Mouse (Mus musculus) midbrain, embryonic 16.5 days (tissue): ENCODE measurements around the gene Fzr1. TPM values are rescaled to one million over a fixed set of nuclear protein-coding genes. Genes with fewer than 3 reads are reported as not detected.

Experiments used
- ATAC-seq: fragments of 200-750 bp; cut with Nextera tagmentation; 2 replicates; pipeline ENCODE4 v1.8.0; 2017; ENCODE audit warnings: moderate TSS enrichment
- H3K27ac ChIP-seq: fragments of 300-500 bp; sonication (generic); 2 replicates; pipeline ENCODE4 v1.5.1; 2014; ENCODE audit warnings: mild to moderate bottlenecking, low read length, mixed read lengths
- H3K27me3 ChIP-seq: fragments of 300-500 bp; sonication (generic); 2 replicates; pipeline ENCODE4 v1.6.1; 2014; ENCODE audit warnings: low read depth, low read length, mixed read lengths; ENCODE audit not compliant: control insufficient read depth, insufficient read depth
- H3K36me3 ChIP-seq: fragments of 300-500 bp; sonication (generic); 2 replicates; pipeline ENCODE4 v1.6.1; 2014; ENCODE audit warnings: mild to moderate bottlenecking, low read length, moderate library complexity, mixed read lengths; ENCODE audit not compliant: control insufficient read depth, insufficient read depth
- H3K4me1 ChIP-seq: fragments of 300-500 bp; sonication (generic); 2 replicates; pipeline ENCODE4 v1.6.1; 2014; ENCODE audit warnings: mild to moderate bottlenecking, low read length, mixed read lengths; ENCODE audit not compliant: control insufficient read depth, insufficient read depth
- H3K4me2 ChIP-seq: fragments of 300-500 bp; sonication (generic); 2 replicates; pipeline ENCODE4 v1.6.1; 2014; ENCODE audit warnings: mild to moderate bottlenecking, low read length, mixed read lengths
- H3K4me3 ChIP-seq: fragments of 300-500 bp; sonication (generic); 2 replicates; pipeline ENCODE4 v1.5.1; 2014; ENCODE audit warnings: low read depth, mild to moderate bottlenecking, low read length, moderate library complexity, mixed read lengths
- H3K9ac ChIP-seq: fragments of 300-500 bp; sonication (generic); 2 replicates; pipeline ENCODE4 v1.6.1; 2014; ENCODE audit warnings: low read depth, low read length, mixed read lengths
- H3K9me3 ChIP-seq: fragments of 300-500 bp; sonication (generic); replicated peaks from 2 replicates; pipeline ENCODE4 v1.6.1; 2014; ENCODE audit warnings: mild to moderate bottlenecking, low read length, mixed read lengths; ENCODE audit not compliant: control insufficient read depth, poor library complexity, severe bottlenecking
- WGBS: fragments of 180-500 bp; shearing (Covaris S2); extraction: QIAGEN DNeasy Blood & Tissue Kit; methylation state at CpG from one replicate; pipeline ENCODE4 v1.1.7; 2014; 5-methylcytosine and 5-hydroxymethylcytosine counted together
- polyA plus RNA-seq: library from polyadenylated mRNA; unstranded; fragments of >200 nt; fragmentation: Nextera tagmentation; extraction: Ambion mirVana; gene quantifications from 2 replicates; pipeline ENCODE4 v1.2.1, GENCODE M21; 2015

Fzr1 gene
- polyA plus RNA-seq, 1 experiment from 2014 or later = 146 TPM

- Histone ChIP-seq H3K9ac (no peak overlapping the region), H3K4me1 (peaks cover 18% of the 10 kb centered on the region), H3K4me2 (no peak overlapping the region), H3K27me3 (no peaks in the 10 kb centered on the region; the same call in 1 of the 2 replicates), H3K9me3 (no peaks in the 10 kb centered on the region), H3K4me3 (no peak overlapping the region), H3K27ac (no peak overlapping the region), H3K36me3 (peaks cover 36% of the 10 kb centered on the region)
- 70% methylated on average over 6 of the region's 6 CpGs for WGBS
- no peak for ATAC-seq
These were observed 11.2 kb downstream of the Fzr1 start for GRCm38 (mm10) chr10:81367207-81367495.

GRCm38 (mm10) chr10:81366477-81367206 lies 11.7 kb downstream of the Fzr1 start:
- 77% methylated on average over 6 of the region's 6 CpGs for WGBS
- H3K4me1 ChIP-seq = peaks cover 18% of the 10 kb centered on the region
- no peak overlapping the region for H3K4me2 ChIP-seq
- H3K9ac ChIP-seq = no peak overlapping the region
- no peak for ATAC-seq
- H3K27me3 ChIP-seq = no peaks in the 10 kb centered on the region; the same call in 1 of the 2 replicates
- peaks cover 36% of the 10 kb centered on the region for H3K36me3 ChIP-seq
- H3K9me3 ChIP-seq = no peaks in the 10 kb centered on the region
- no peak overlapping the region for H3K4me3 ChIP-seq
- no peak overlapping the region for H3K27ac ChIP-seq

- H3K9ac ChIP-seq = no peak within 1 kb of the TSS; the same call in 1 of the 2 replicates
- peak within 1 kb of the TSS; percentile 16; the same call in 1 of the 2 replicates for H3K4me3 ChIP-seq
- no peak for ATAC-seq
- no peaks in the 10 kb centered on the region for H3K9me3 ChIP-seq
- peaks cover 31% of the 10 kb centered on the region for H3K36me3 ChIP-seq
- peaks cover 18% of the 10 kb centered on the region for H3K4me1 ChIP-seq
- no peaks in the 10 kb centered on the region; the same call in 1 of the 2 replicates for H3K27me3 ChIP-seq
- no peak within 1 kb of the TSS for H3K27ac ChIP-seq
- WGBS = 19% methylated on average over 11 of the region's 12 CpGs
- H3K4me2 ChIP-seq = peak within 1 kb of the TSS; percentile 43
These were observed 12.4 kb downstream of the Fzr1 start, which contains the start of gene 4930404N11Rik for GRCm38 (mm10) chr10:81365672-81366476. TSS of gene 4930404N11Rik (minus strand) at chr10:81365816.

- Histone ChIP-seq H3K4me2 (no peak overlapping the region), H3K9me3 (no peaks in the 10 kb centered on the region), H3K4me3 (no peak overlapping the region), H3K9ac (no peak overlapping the region), H3K27me3 (no peaks in the 10 kb centered on the region; the same call in 1 of the 2 replicates), H3K4me1 (peaks cover 18% of the 10 kb centered on the region), H3K36me3 (peaks cover 24% of the 10 kb centered on the region), H3K27ac (no peak overlapping the region)
- WGBS = 36% methylated on average over 4 of the region's 4 CpGs
- no peak; the same call in 1 of the 2 replicates for ATAC-seq
These were observed 13.2 kb downstream of the Fzr1 start for GRCm38 (mm10) chr10:81365073-81365472.

- peak overlapping the region; percentile 43 for H3K4me2 ChIP-seq
- H3K9me3 ChIP-seq = no peaks in the 10 kb centered on the region
- no peak for ATAC-seq
- peaks cover 22% of the 10 kb centered on the region for H3K36me3 ChIP-seq
- peak overlapping the region; percentile 16; the same call in 1 of the 2 replicates for H3K4me3 ChIP-seq
- no peak overlapping the region for H3K27ac ChIP-seq
- no peak overlapping the region; the same call in 1 of the 2 replicates for H3K9ac ChIP-seq
- WGBS = 11% methylated on average over 28 of the region's 28 CpGs
- H3K27me3 ChIP-seq = no peaks in the 10 kb centered on the region; the same call in 1 of the 2 replicates
- H3K4me1 ChIP-seq = peaks cover 18% of the 10 kb centered on the region
These were observed 13.7 kb downstream of the Fzr1 start for GRCm38 (mm10) chr10:81364666-81365065.

GRCm38 (mm10) chr10:81363436-81364346 lies 14.6 kb downstream of the Fzr1 start:
- Histone ChIP-seq H3K4me3 (peak overlapping the region; percentile 16; the same call in 1 of the 2 replicates), H3K9me3 (no peaks in the 10 kb centered on the region), H3K4me2 (peak overlapping the region; percentile 43), H3K27ac (no peak overlapping the region), H3K9ac (peak overlapping the region; percentile 41), H3K27me3 (no peaks in the 10 kb centered on the region; the same call in 1 of the 2 replicates), H3K36me3 (peaks cover 14% of the 10 kb centered on the region), H3K4me1 (peaks cover 21% of the 10 kb centered on the region)
- WGBS = 15% methylated on average over 54 of the region's 54 CpGs
- ATAC-seq = no peak

GRCm38 (mm10) chr10:81362336-81362949 lies 15.9 kb downstream of the Fzr1 start:
- no peaks in the 10 kb centered on the region; the same call in 1 of the 2 replicates for H3K27me3 ChIP-seq
- 83% methylated on average over 12 of the region's 12 CpGs for WGBS
- peaks cover 2% of the 10 kb centered on the region; the same call in 1 of the 2 replicates for H3K36me3 ChIP-seq
- H3K4me1 ChIP-seq = peaks cover 30% of the 10 kb centered on the region
- no peak for ATAC-seq
- no peak overlapping the region for H3K27ac ChIP-seq
- H3K9ac ChIP-seq = no peak overlapping the region
- H3K4me3 ChIP-seq = no peak overlapping the region
- H3K4me2 ChIP-seq = no peak overlapping the region
- no peaks in the 10 kb centered on the region for H3K9me3 ChIP-seq

GRCm38 (mm10) chr10:81360721-81361120 lies 17.6 kb downstream of the Fzr1 start:
- Histone ChIP-seq H3K27me3 (no peaks in the 10 kb centered on the region; the same call in 1 of the 2 replicates), H3K36me3 (no peaks in the 10 kb centered on the region; the same call in 1 of the 2 replicates), H3K9ac (no peak overlapping the region), H3K4me1 (peaks cover 28% of the 10 kb centered on the region), H3K4me3 (no peak overlapping the region), H3K4me2 (no peak overlapping the region), H3K27ac (no peak overlapping the region), H3K9me3 (no peaks in the 10 kb centered on the region)
- ATAC-seq = no peak
- WGBS = 70% methylated on average over 8 of the region's 8 CpGs
